Mouse (Mus musculus): ENCODE results near the gene Krtcap2. TPM values are rescaled to one million over a fixed set of nuclear protein-coding genes. Genes with fewer than 3 reads are reported as not detected.

Krtcap2 gene
- total and polyA plus RNA-seq, 3 experiments, result 143 to 230 (median 180) TPM

GRCm38 (mm10) chr3:89206695-89207094, 39.1 kb upstream of the Krtcap2 start:
- no peaks in the 10 kb centered on the region for H3K27me3 ChIP-seq (replicated peaks)
- H3K4me1 ChIP-seq (ENCODE audit: control insufficient read depth in 1 of 2, insufficient read depth in 2 of 2), result peaks cover 3 to 18% of the 10 kb centered on the region in 2 experiments
- no peak for DNase-seq (ENCODE audit: extremely low read depth)
- in situ Hi-C loops (cut with MboI; ENCODE audit: low pct_ligation_motif_present, low pct_unique_long_range_greater_than_20kb, low sequenced_read_pairs) (loop anchor here (5.0 kb wide), 1 partner anchor 36 kb away; no protein-coding TSS in a partner anchor), dilution Hi-C loops (cut with MboI; ENCODE audit: extremely low pct_ligation_motif_present, extremely low pct_unique_long_range_greater_than_20kb, low sequenced_read_pairs) (no loop called here)
- H3K9me3 ChIP-seq (replicated peaks; ENCODE audit: low read length), result no peaks in the 10 kb centered on the region
- H3K36me3 ChIP-seq (replicated peaks in 1 of 2; ENCODE audit: control insufficient read depth in 1 of 2, insufficient read depth in 1 of 2, low read length in 1 of 2), result peaks cover 71 to 80% of the 10 kb centered on the region in 2 experiments
- no peak overlapping the region for H3K4me3 ChIP-seq (replicated peaks in 1 of 3; ENCODE audit: low read depth in 2 of 3, low read length in 2 of 3, poor library complexity in 1 of 3)
- H3K79me2 ChIP-seq (replicated peaks; ENCODE audit: control insufficient read depth, extremely low read depth, insufficient read depth, poor library complexity, severe bottlenecking), result peaks cover 5% of the 10 kb centered on the region; the same call in 1 of the 2 replicates
- TF ChIP-seq ZMIZ1 (IDR thresholded peaks at IDR 0.05; ENCODE audit: low read depth, low read length) (no peak), USF2 (conservative IDR thresholded peaks at IDR 0.05; ENCODE audit: low read depth, low read length) (no peak), RCOR1 (conservative IDR thresholded peaks at IDR 0.05; ENCODE audit: low read depth, low read length) (no peak), PAX5 (IDR thresholded peaks at IDR 0.05; ENCODE audit: low read length) (no peak), MEF2A (IDR thresholded peaks at IDR 0.05; ENCODE audit: borderline replicate concordance, low read depth, low read length) (no peak), TBP (conservative IDR thresholded peaks at IDR 0.05; ENCODE audit: low read depth, low read length) (no peak), POLR2A (IDR thresholded peaks at IDR 0.05; ENCODE audit: low read depth, low read length) (no peak), ZKSCAN1 (IDR thresholded peaks at IDR 0.05; ENCODE audit: borderline replicate concordance, low read depth, low read length) (no peak), IRF4 (IDR thresholded peaks at IDR 0.05; ENCODE audit: low read depth, low read length) (no peak), CHD2 (IDR thresholded peaks at IDR 0.05; ENCODE audit: low read length) (no peak), ETS1 (conservative IDR thresholded peaks at IDR 0.05; ENCODE audit: low read depth, low read length) (no peak), USF1 (IDR thresholded peaks at IDR 0.05; ENCODE audit: low read depth, low read length) (no peak), POLR2AphosphoS2 (IDR thresholded peaks at IDR 0.05; ENCODE audit: low read depth, low read length) (no peak), RAD21 (IDR thresholded peaks at IDR 0.05; ENCODE audit: low read depth, low read length) (no peak), KAT2A (IDR thresholded peaks at IDR 0.05; ENCODE audit: insufficient replicate concordance, low read length) (no peak), MXI1 (IDR thresholded peaks at IDR 0.05; ENCODE audit: low read depth, low read length) (no peak), JUN (IDR thresholded peaks at IDR 0.05; ENCODE audit: insufficient read depth, low read depth, low read length) (no peak)
- H3K9ac ChIP-seq (ENCODE audit: insufficient read depth, low read depth), result no peak overlapping the region
- no peak overlapping the region for H3K4me2 ChIP-seq (ENCODE audit: insufficient read depth, low read depth, poor library complexity, severe bottlenecking)
- no peak overlapping the region for H3K27ac ChIP-seq (ENCODE audit: insufficient read depth, low read depth)

DNA sequence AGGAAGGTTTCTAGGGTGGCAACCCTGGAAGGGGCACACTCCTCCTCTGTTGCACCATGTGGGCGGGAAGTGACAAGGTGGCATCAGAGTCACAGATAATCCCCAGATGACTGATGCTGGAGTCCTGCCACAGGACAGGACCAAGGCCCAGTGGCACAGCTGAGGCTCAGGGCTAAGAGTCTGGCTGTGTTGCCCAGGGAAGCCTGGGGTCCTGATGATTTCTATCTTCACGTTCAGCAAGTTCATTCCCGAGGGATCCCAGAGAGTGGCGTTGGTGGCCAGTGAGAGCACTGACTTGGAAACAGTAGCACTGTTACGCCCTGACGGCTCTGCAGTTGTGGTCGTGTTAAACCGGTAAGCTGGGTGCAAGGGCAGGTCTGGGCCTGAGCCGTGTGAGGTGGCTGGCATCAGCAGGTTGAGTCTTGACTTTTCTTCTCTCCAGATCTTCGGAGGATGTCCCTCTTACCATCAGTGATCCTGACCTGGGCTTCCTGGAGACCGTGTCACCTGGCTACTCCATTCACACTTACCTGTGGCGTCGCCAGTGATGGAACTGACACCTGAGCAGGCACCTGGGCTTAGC, 37.6 kb upstream of the Krtcap2 start:
- peaks cover 8 to 32% of the 10 kb centered on the region in 2 experiments for H3K4me1 ChIP-seq (ENCODE audit: control insufficient read depth in 1 of 2, insufficient read depth in 2 of 2)
- H3K27me3 ChIP-seq (replicated peaks), result no peaks in the 10 kb centered on the region
- no peak overlapping the region for H3K4me2 ChIP-seq (ENCODE audit: insufficient read depth, low read depth, poor library complexity, severe bottlenecking)
- peaks cover 11% of the 10 kb centered on the region for H3K79me2 ChIP-seq (replicated peaks; ENCODE audit: control insufficient read depth, extremely low read depth, insufficient read depth, poor library complexity, severe bottlenecking)
- no peak overlapping the region for H3K9ac ChIP-seq (ENCODE audit: insufficient read depth, low read depth)
- H3K36me3 ChIP-seq (replicated peaks in 1 of 2; ENCODE audit: control insufficient read depth in 1 of 2, insufficient read depth in 1 of 2, low read length in 1 of 2), result peaks cover 71 to 90% of the 10 kb centered on the region in 2 experiments
- no peak for DNase-seq (ENCODE audit: extremely low read depth)
- H3K9me3 ChIP-seq (replicated peaks; ENCODE audit: low read length), result no peaks in the 10 kb centered on the region
- dilution Hi-C loops (cut with MboI; ENCODE audit: extremely low pct_ligation_motif_present, extremely low pct_unique_long_range_greater_than_20kb, low sequenced_read_pairs), result no loop called here
- H3K4me3 ChIP-seq (replicated peaks in 1 of 3; ENCODE audit: low read depth in 2 of 3, low read length in 2 of 3, poor library complexity in 1 of 3), result no peak overlapping the region
- no peak overlapping the region for H3K27ac ChIP-seq (ENCODE audit: insufficient read depth, low read depth)
- TF ChIP-seq CHD2 (IDR thresholded peaks at IDR 0.05; ENCODE audit: low read length) (no peak), GABPA (IDR thresholded peaks at IDR 0.05; ENCODE audit: insufficient replicate concordance, low read depth, low read length) (no peak), SMC3 (IDR thresholded peaks at IDR 0.05; ENCODE audit: low read depth, low read length) (no peak)
- in situ Hi-C loops (cut with MboI; ENCODE audit: low pct_ligation_motif_present, low pct_unique_long_range_greater_than_20kb, low sequenced_read_pairs), result loop anchor here (5.0 kb wide), 1 partner anchor 34 kb away; no protein-coding TSS in a partner anchor

Data from CH12.LX (cell line).